Mouse (Mus musculus) layer of hippocampus, postnatal 14 days (tissue): ENCODE data around the gene Mrpl38. TPM values are rescaled to one million over a fixed set of nuclear protein-coding genes. Genes with fewer than 3 reads are reported as not detected.
A peak's percentile ranks its signal among the peaks of the same experiment; 100 is the strongest.
"Not testable (repeated sequence)": the region's sequence is repeated elsewhere in the genome, so short reads cannot be mapped to it uniquely, and the experiment has no call there.

ENCODE experiments used
- DNase-seq, 2 experiments: peaks; one replicate each; pipeline ENCODE4 v3.0.0; 2021 to 2022; ENCODE audit warnings: low spot score in 2 of 2, mixed read lengths in 1 of 2
- total RNA-seq, 2 experiments: library from RNA; stranded (reverse); gene quantifications; 2 replicates each; pipeline ENCODE4 v1.2.3; 2021

Mrpl38 gene
- total RNA-seq, 2 experiments from 2014 or later, result 55.3 to 63.7 TPM

- DNase-seq, result no peak
These were observed 43.1 kb downstream of the Mrpl38 start for GRCm38 (mm10) chr11:116095573-116095972.

- no peak for DNase-seq
These were observed 44.7 kb downstream of the Mrpl38 start for GRCm38 (mm10) chr11:116093771-116094565.

GRCm38 (mm10) chr11:116092959-116093358 lies 45.7 kb downstream of the Mrpl38 start:
- not testable (repeated sequence) for DNase-seq

GRCm38 (mm10) chr11:116091591-116091990 lies 47.1 kb downstream of the Mrpl38 start:
- DNase-seq, result no peak

GRCm38 (mm10) chr11:116089545-116089944 lies 49.1 kb downstream of the Mrpl38 start:
- no peak for DNase-seq

GRCm38 (mm10) chr11:116088741-116089394 lies 49.8 kb downstream of the Mrpl38 start:
- DNase-seq, result no peak

GRCm38 (mm10) chr11:116088188-116088587 lies 50.5 kb downstream of the Mrpl38 start:
- no peak for DNase-seq

GRCm38 (mm10) chr11:116087194-116088130 lies 51.2 kb downstream of the Mrpl38 start:
- DNase-seq, result peak; percentile 86

- DNase-seq, result peak; percentile 95 to 99
These were observed 52.1 kb downstream of the Mrpl38 start, which contains the start of gene Wbp2 for GRCm38 (mm10) chr11:116086258-116087193. Wbp2 (minus strand) TSS chr11:116086995.

GRCm38 (mm10) chr11:116084166-116084565 lies 54.5 kb downstream of the Mrpl38 start:
- DNase-seq, result no peak

GRCm38 (mm10) chr11:116083096-116083672 lies 55.5 kb downstream of the Mrpl38 start:
- no peak for DNase-seq

Other genes with a start within 250 kb of the Mrpl38 start
- gene Smim5, start 238.9 kb downstream of the Mrpl38 start, total RNA-seq, result 1 to 10 TPM in 1 of 2 experiments, under 1 TPM in 1; 0.67 to 2.0 TPM
- gene Smim6, start 226.9 kb downstream of the Mrpl38 start, total RNA-seq, result not detected
- 10 to 100 TPM; 39.2 to 50.4 TPM for gene Sap30bp, start 205.6 kb downstream of the Mrpl38 start, total RNA-seq
- 10 to 100 TPM; 23.2 to 25.7 TPM for gene Recql5, start 205.4 kb downstream of the Mrpl38 start, total RNA-seq
- gene Itgb4, start 164.2 kb downstream of the Mrpl38 start, total RNA-seq, result 1 to 10 TPM; 1.4 to 2.2 TPM
- gene Galk1, start 126.1 kb downstream of the Mrpl38 start, total RNA-seq, result 10 to 100 TPM; 14.6 to 16.9 TPM
- 100 to 1,000 TPM; 338 to 355 TPM for gene H3f3b, start 110.9 kb downstream of the Mrpl38 start, total RNA-seq
- 10 to 100 TPM; 22.0 to 25.3 TPM for gene Unk, start 108.5 kb downstream of the Mrpl38 start, total RNA-seq
- 1 to 10 TPM; 1.3 to 2.1 TPM for gene Unc13d, start 60.9 kb downstream of the Mrpl38 start, total RNA-seq
- 100 to 1,000 TPM; 287 to 295 TPM for gene Wbp2, start 51.9 kb downstream of the Mrpl38 start, total RNA-seq
- gene Trim47, start 11.7 kb downstream of the Mrpl38 start, total RNA-seq, result 1 to 10 TPM; 5.7 to 7.8 TPM
- gene Trim65, start 7.7 kb downstream of the Mrpl38 start, total RNA-seq, result 1 to 10 TPM; 6.0 to 6.6 TPM
- 100 to 1,000 TPM in 1 of 2 experiments, 10 to 100 TPM in 1; 87.9 to 102 TPM for gene Fbf1, start 29.3 kb upstream of the Mrpl38 start, total RNA-seq
- gene Ten1, start 60.0 kb upstream of the Mrpl38 start, total RNA-seq, result 10 to 100 TPM; 42.9 to 53.7 TPM
- gene Acox1, start 60.2 kb upstream of the Mrpl38 start, total RNA-seq, result 100 to 1,000 TPM; 123 to 125 TPM
- gene Evpl, start 99.2 kb upstream of the Mrpl38 start, total RNA-seq, result under 1 TPM; 0.44 to 0.72 TPM
- 10 to 100 TPM; 52.0 to 55.7 TPM for gene Srp68, start 135.3 kb upstream of the Mrpl38 start, total RNA-seq
- not detected for gene Galr2, start 142.1 kb upstream of the Mrpl38 start, total RNA-seq
- gene Exoc7, start 168.4 kb upstream of the Mrpl38 start, total RNA-seq, result 10 to 100 TPM; 76.5 to 77.8 TPM
- gene Foxj1, start 196.5 kb upstream of the Mrpl38 start, total RNA-seq, result 10 to 100 TPM in 1 of 2 experiments, 1 to 10 TPM in 1; 6.9 to 13.4 TPM